Mouse (Mus musculus) neural tube, embryonic 14.5 days (tissue): ENCODE measurements around the gene Fkbp7. TPM values are rescaled to one million over a fixed set of nuclear protein-coding genes. Genes with fewer than 3 reads are reported as not detected.

Experiments
- ATAC-seq: fragments of 200-750 bp; cut with Nextera tagmentation; 2 replicates; pipeline ENCODE4 v1.8.0; 2017; ENCODE audit warnings: low read depth, mild to moderate bottlenecking, moderate TSS enrichment, moderate library complexity
- H3K27ac ChIP-seq: fragments of 300-500 bp; sonication (generic); 2 replicates; pipeline ENCODE4 v1.5.1; 2014; ENCODE audit warnings: low read depth, mild to moderate bottlenecking, control low read depth, low read length, moderate library complexity, mixed read lengths
- H3K27me3 ChIP-seq: fragments of 300-500 bp; sonication (generic); 2 replicates; pipeline ENCODE4 v1.6.1; 2014; ENCODE audit warnings: low read length; ENCODE audit not compliant: control insufficient read depth, insufficient read depth
- H3K36me3 ChIP-seq: fragments of 300-500 bp; sonication (generic); 2 replicates; pipeline ENCODE4 v1.6.1; 2014; ENCODE audit warnings: low read length, mixed read lengths; ENCODE audit not compliant: control insufficient read depth, insufficient read depth
- H3K4me1 ChIP-seq: fragments of 300-500 bp; sonication (generic); 2 replicates; pipeline ENCODE4 v1.6.1; 2014; ENCODE audit warnings: low read length; ENCODE audit not compliant: control insufficient read depth, insufficient read depth
- H3K4me2 ChIP-seq: fragments of 300-500 bp; sonication (generic); 2 replicates; pipeline ENCODE4 v1.6.1; 2014; ENCODE audit warnings: mild to moderate bottlenecking, low read depth, low read length, control low read depth
- H3K4me3 ChIP-seq: fragments of 300-500 bp; sonication (generic); 2 replicates; pipeline ENCODE4 v1.5.1; 2014; ENCODE audit warnings: low read depth, low read length, control low read depth, mixed read lengths
- H3K9ac ChIP-seq: fragments of 300-500 bp; sonication (generic); replicated peaks from 2 replicates; pipeline ENCODE4 v1.6.1; 2014; ENCODE audit warnings: low read depth, mild to moderate bottlenecking, control low read depth, low read length, mixed read lengths
- H3K9me3 ChIP-seq: fragments of 300-500 bp; sonication (generic); 2 replicates; pipeline ENCODE4 v1.6.1; 2016; ENCODE audit warnings: low read length; ENCODE audit not compliant: control insufficient read depth
- WGBS: fragments of 180-500 bp; shearing (Covaris S2); extraction: QIAGEN DNeasy Blood & Tissue Kit; methylation state at CpG from one replicate; pipeline ENCODE4 v1.1.7; 2014; 5-methylcytosine and 5-hydroxymethylcytosine counted together
- polyA plus RNA-seq: library from polyadenylated mRNA; unstranded; fragments of >200 nt; fragmentation: Nextera tagmentation; extraction: Ambion mirVana; gene quantifications from 2 replicates; pipeline ENCODE4 v1.2.1, GENCODE M21; 2014

The Fkbp7 gene
- polyA plus RNA-seq = 9.0 and 23.0 TPM in 2 replicates

- Histone ChIP-seq H3K27me3 (no peaks in the 10 kb centered on the region), H3K4me2 (peak within 1 kb of the TSS; percentile 81), H3K9me3 (no peaks in the 10 kb centered on the region), H3K4me1 (peaks cover 27% of the 10 kb centered on the region), H3K27ac (peak within 1 kb of the TSS; percentile 82), H3K36me3 (no peaks in the 10 kb centered on the region), H3K4me3 (peak within 1 kb of the TSS; percentile 40), H3K9ac (peak within 1 kb of the TSS; percentile 51)
- under 1% methylated on average over 17 of the region's 17 CpGs for WGBS
- ATAC-seq = peak; percentile 93
Observed at GRCm38 (mm10) chr2:76672966-76673392, at the start of gene Fkbp7. TSS of gene Fkbp7 (minus strand) at chr2:76673116.

DNA sequence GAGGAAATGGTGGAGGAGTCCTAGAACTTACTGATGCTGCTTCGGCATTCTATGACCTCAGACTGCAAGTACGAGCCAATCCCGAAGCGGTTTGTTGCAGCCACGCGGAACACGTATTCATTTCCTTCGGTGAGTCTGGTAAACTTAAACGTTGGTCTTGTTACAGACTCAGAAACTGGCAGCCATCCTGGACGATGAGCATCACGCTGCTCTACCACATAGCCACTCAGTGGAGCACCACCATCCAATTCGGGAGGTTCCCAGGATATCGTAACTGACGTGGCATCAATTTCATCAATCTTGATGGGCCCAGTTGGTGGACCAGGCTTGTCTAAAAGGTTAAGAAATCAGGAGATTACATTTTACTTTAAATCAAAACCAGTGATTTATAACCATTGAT, 46.7 kb upstream of the Fkbp7 start:
- H3K27ac ChIP-seq = no peak overlapping the region
- ATAC-seq = no peak
- 97% methylated on average over 14 of the region's 14 CpGs for WGBS
- H3K27me3 ChIP-seq = no peaks in the 10 kb centered on the region
- peaks cover 13% of the 10 kb centered on the region; the same call in 1 of the 2 replicates for H3K9me3 ChIP-seq
- H3K36me3 ChIP-seq = no peaks in the 10 kb centered on the region
- no peak overlapping the region for H3K9ac ChIP-seq
- no peaks in the 10 kb centered on the region for H3K4me1 ChIP-seq
- no peak overlapping the region for H3K4me2 ChIP-seq
- no peak overlapping the region for H3K4me3 ChIP-seq

- Histone ChIP-seq H3K4me1 (no peaks in the 10 kb centered on the region), H3K4me2 (no peak overlapping the region), H3K27ac (no peak overlapping the region), H3K36me3 (no peaks in the 10 kb centered on the region), H3K4me3 (no peak overlapping the region), H3K27me3 (no peaks in the 10 kb centered on the region), H3K9ac (no peak overlapping the region), H3K9me3 (peaks cover 20% of the 10 kb centered on the region; the same call in 1 of the 2 replicates)
- WGBS = 75% methylated on average over 8 of the region's 8 CpGs
- ATAC-seq = no peak
Observed at GRCm38 (mm10) chr2:76714984-76715383, 42.1 kb upstream of the Fkbp7 start.

DNA sequence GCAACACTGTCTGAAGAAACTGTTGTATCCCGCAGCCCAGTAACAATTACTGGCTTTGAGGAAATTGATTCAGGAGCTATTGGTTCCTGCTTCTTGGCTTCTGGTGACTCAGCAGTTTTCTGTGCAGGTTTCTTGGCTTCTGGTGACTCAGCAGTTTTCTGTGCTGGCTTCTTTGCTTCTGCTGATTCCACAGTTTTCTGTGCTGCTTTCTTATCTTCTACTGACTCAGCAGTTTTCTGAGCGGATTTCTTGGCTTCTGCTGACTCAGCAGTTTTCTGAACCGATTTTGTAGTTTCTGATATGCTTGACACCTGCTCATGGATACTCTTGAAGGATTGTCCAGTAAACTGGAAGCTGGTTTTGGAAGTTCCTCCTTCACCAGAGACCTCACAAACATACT, 35.6 kb upstream of the Fkbp7 start:
- Histone ChIP-seq H3K4me3 (no peak overlapping the region), H3K36me3 (no peaks in the 10 kb centered on the region), H3K27ac (no peak overlapping the region), H3K27me3 (no peaks in the 10 kb centered on the region), H3K9ac (no peak overlapping the region), H3K4me2 (no peak overlapping the region), H3K4me1 (no peaks in the 10 kb centered on the region), H3K9me3 (peaks cover 16% of the 10 kb centered on the region; the same call in 1 of the 2 replicates)
- no peak for ATAC-seq
- 95% methylated on average over 3 of the region's 3 CpGs for WGBS

DNA sequence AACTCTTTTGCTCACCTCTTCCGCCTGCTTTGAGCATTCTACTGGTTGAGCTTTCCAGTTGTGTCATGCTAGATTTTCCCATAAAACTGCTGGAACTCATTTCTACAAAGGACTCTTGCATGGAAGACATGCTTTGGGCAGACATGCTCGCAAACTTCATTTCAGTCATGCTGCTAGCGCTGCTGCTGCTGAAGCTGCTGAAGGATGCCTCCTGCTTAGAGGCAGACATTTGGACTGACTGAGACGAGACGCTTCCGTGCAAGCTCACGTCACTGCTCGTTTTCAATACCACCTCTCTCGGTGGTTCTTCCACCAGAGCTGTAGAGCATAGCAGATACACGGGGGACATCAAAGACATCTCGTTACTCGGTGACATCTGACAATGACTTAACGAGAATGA, 32.7 kb upstream of the Fkbp7 start:
- Histone ChIP-seq H3K4me3 (no peak overlapping the region), H3K4me1 (no peaks in the 10 kb centered on the region), H3K9me3 (0 out of 2 replicates have a peak, but pooled peaks cover 10% of the 10 kb centered on the region), H3K27ac (no peak overlapping the region), H3K27me3 (no peaks in the 10 kb centered on the region), H3K9ac (no peak overlapping the region), H3K4me2 (no peak overlapping the region), H3K36me3 (no peaks in the 10 kb centered on the region)
- WGBS = 92% methylated on average over 13 of the region's 13 CpGs
- ATAC-seq = no peak

DNA sequence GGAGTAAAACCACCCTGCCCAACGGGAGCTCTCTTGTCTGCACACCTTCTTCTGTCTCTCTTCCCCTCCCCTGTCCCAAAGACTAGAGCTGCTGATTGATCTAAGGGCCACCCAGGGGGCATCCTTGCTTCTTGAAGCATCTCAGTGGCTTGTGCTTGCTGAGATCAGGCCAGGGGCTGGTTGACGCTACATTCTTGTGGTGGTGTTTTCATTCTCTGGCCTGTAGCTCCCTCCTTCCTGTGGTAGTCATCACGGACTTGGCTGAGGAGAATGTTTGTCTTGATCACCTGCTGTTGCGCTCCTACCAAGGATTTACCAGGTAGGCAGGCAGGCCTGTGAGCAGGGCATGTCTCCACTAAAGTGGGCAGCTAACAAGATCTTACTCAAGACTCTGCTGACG, 29.8 kb upstream of the Fkbp7 start:
- Histone ChIP-seq H3K9me3 (no peaks in the 10 kb centered on the region), H3K4me1 (no peaks in the 10 kb centered on the region), H3K36me3 (no peaks in the 10 kb centered on the region), H3K27me3 (no peaks in the 10 kb centered on the region), H3K4me2 (no peak overlapping the region), H3K4me3 (no peak overlapping the region), H3K27ac (no peak overlapping the region), H3K9ac (no peak overlapping the region)
- 87% methylated on average over 5 of the region's 5 CpGs for WGBS
- no peak for ATAC-seq

DNA sequence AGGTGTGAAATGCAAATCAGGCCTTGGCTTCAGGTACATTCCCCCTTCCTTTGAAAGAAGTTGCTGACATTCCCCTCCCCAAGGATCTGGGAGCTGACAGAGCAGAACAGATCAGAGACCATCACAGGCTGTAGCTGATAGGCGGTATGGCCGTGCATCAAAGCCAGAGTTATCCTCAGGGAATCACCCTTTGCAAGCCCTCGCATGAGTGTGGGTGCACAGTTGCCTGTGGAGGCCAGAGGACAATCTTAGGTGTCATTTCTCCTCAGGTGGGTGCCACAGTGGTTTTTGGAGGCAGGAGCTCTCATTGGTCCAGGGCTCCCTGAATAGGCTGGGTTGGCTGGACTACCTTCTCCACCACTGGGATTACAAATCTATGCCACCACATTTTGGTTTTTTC, 29.3 kb upstream of the Fkbp7 start:
- Histone ChIP-seq H3K9me3 (no peaks in the 10 kb centered on the region), H3K9ac (no peak overlapping the region), H3K4me2 (no peak overlapping the region), H3K27me3 (no peaks in the 10 kb centered on the region), H3K4me1 (no peaks in the 10 kb centered on the region), H3K27ac (no peak overlapping the region), H3K4me3 (no peak overlapping the region), H3K36me3 (no peaks in the 10 kb centered on the region)
- 93% methylated on average over 3 of the region's 3 CpGs for WGBS
- ATAC-seq = no peak

DNA sequence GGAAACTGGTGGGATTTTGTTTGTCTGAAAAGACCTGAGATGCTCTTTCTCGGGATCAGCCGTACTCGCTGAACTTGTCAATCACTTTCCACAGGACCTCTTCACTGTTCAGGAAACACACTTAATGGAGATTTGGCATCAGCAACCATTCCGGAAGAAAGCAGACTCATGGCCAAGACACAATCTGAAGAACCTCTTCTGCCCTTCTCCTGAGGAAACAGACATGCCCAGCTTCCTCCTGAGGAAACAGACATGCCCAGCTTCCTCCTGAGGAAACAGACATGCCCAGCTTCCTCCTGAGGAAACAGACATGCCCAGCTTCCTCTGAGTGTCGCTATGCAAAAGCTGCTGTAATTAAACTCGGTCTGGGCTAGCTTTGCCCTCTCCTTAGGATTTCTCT, 22.4 kb upstream of the Fkbp7 start:
- no peak for ATAC-seq
- Histone ChIP-seq H3K9me3 (no peaks in the 10 kb centered on the region), H3K4me2 (no peak overlapping the region), H3K4me1 (no peaks in the 10 kb centered on the region), H3K27ac (no peak overlapping the region), H3K36me3 (peaks cover 21% of the 10 kb centered on the region), H3K4me3 (no peak overlapping the region), H3K9ac (no peak overlapping the region), H3K27me3 (no peaks in the 10 kb centered on the region)
- WGBS = 91% methylated on average over 6 of the region's 6 CpGs

DNA sequence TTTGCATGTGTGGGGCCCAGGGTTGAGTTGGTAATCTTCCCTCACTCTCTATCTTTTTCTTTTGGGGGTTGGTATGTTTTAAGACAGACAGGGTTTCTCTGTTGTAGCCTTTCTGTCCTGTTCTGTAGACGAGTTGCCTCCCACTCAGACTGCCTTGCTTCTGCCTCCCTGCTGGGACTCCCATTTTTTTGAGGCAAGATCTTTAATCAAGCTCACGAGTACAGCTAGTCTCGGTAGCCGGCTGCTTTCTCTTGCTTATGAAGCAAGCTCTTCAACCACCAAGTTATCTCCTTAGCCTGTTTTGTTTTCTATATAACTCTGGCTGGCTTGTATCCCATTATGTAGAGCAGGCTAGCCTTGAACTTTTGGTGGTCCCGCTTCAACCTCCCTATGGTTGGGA, 20.8 kb upstream of the Fkbp7 start:
- Histone ChIP-seq H3K4me3 (no peak overlapping the region), H3K36me3 (peaks cover 21% of the 10 kb centered on the region), H3K9ac (no peak overlapping the region), H3K27ac (no peak overlapping the region), H3K27me3 (no peaks in the 10 kb centered on the region), H3K4me2 (no peak overlapping the region), H3K9me3 (no peaks in the 10 kb centered on the region), H3K4me1 (no peaks in the 10 kb centered on the region)
- WGBS = 79% methylated on average over 5 of the region's 5 CpGs
- ATAC-seq = no peak
